Mouse (Mus musculus) erythroblast, embryonic 14.5 days (primary cell): Measurements from ENCODE around the gene Sirt4. TPM values are rescaled to one million over a fixed set of nuclear protein-coding genes. Genes with fewer than 3 reads are reported as not detected.
"Not testable (repeated sequence)": the region's sequence is repeated elsewhere in the genome, so short reads cannot be mapped to it uniquely, and the experiment has no call there.

Experiments
- H3K27me3 ChIP-seq: 2 replicates; pipeline ENCODE4 v1.6.1; 2012; ENCODE audit warnings: inconsistent platforms; ENCODE audit not compliant: control insufficient read depth
- H3K36me3 ChIP-seq: 2 replicates; pipeline ENCODE4 v1.6.1; 2012; ENCODE audit warnings: mild to moderate bottlenecking, inconsistent platforms; ENCODE audit not compliant: control insufficient read depth
- H3K4me1 ChIP-seq: 2 replicates; pipeline ENCODE4 v1.6.1; 2012; ENCODE audit warnings: inconsistent platforms; ENCODE audit not compliant: control insufficient read depth
- H3K4me3 ChIP-seq: replicated peaks from 2 replicates; pipeline ENCODE3; 2012; ENCODE audit warnings: moderate library complexity, mild to moderate bottlenecking, inconsistent platforms
- H3K9me3 ChIP-seq: 2 replicates; pipeline ENCODE4 v1.6.1; 2012; ENCODE audit warnings: low read length, inconsistent platforms, mixed read lengths; ENCODE audit not compliant: control insufficient read depth
- GATA1 ChIP-seq: IDR thresholded peaks from 2 replicates; pipeline ENCODE4 v1.6.1; 2012; ENCODE audit warnings: low read length, inconsistent platforms, mixed read lengths
- TAL1 ChIP-seq: IDR thresholded peaks from 3 replicates; pipeline ENCODE4 v1.6.1; 2012; ENCODE audit warnings: low read length, inconsistent platforms, mixed read lengths
- polyA plus RNA-seq: library from polyadenylated mRNA; stranded (reverse); fragments of >175 nt; gene quantifications from 2 replicates; pipeline ENCODE4 v1.2.3, GENCODE M21; 2012

Sirt4 gene
- polyA plus RNA-seq, 1 experiment, result 0.23 TPM

GRCm38 (mm10) chr5:115498307-115499240 lies 14.0 kb upstream of the Sirt4 start:
- TF ChIP-seq GATA1 (no peak), TAL1 (no peak)
- Histone ChIP-seq H3K36me3 (no peaks in the 10 kb centered on the region), H3K9me3 (no peaks in the 10 kb centered on the region), H3K4me3 (no peak overlapping the region), H3K27me3 (peaks cover 21% of the 10 kb centered on the region), H3K4me1 (peaks cover 27% of the 10 kb centered on the region)

- no peak overlapping the region for H3K4me3 ChIP-seq
- no peak for TF ChIP-seq GATA1
- TF ChIP-seq TAL1, result no peak
- no peaks in the 10 kb centered on the region for H3K9me3 ChIP-seq
- peaks cover 15% of the 10 kb centered on the region for H3K27me3 ChIP-seq
- peaks cover 35% of the 10 kb centered on the region for H3K4me1 ChIP-seq
- no peaks in the 10 kb centered on the region for H3K36me3 ChIP-seq
Measured at GRCm38 (mm10) chr5:115497033-115497432, 12.5 kb upstream of the Sirt4 start.

- peaks cover 11% of the 10 kb centered on the region for H3K27me3 ChIP-seq
- peaks cover 49% of the 10 kb centered on the region for H3K4me1 ChIP-seq
- not testable (repeated sequence) for H3K9me3 ChIP-seq, H3K4me3 ChIP-seq, H3K36me3 ChIP-seq
Measured at GRCm38 (mm10) chr5:115495618-115496017, 11.1 kb upstream of the Sirt4 start.

GRCm38 (mm10) chr5:115493441-115493840 lies 8.9 kb upstream of the Sirt4 start:
- no peaks in the 10 kb centered on the region for H3K9me3 ChIP-seq
- H3K27me3 ChIP-seq, result peaks cover 10% of the 10 kb centered on the region
- H3K36me3 ChIP-seq, result no peaks in the 10 kb centered on the region
- no peak for TF ChIP-seq GATA1
- TF ChIP-seq TAL1, result no peak
- peaks cover 49% of the 10 kb centered on the region for H3K4me1 ChIP-seq
- no peak overlapping the region for H3K4me3 ChIP-seq

DNA sequence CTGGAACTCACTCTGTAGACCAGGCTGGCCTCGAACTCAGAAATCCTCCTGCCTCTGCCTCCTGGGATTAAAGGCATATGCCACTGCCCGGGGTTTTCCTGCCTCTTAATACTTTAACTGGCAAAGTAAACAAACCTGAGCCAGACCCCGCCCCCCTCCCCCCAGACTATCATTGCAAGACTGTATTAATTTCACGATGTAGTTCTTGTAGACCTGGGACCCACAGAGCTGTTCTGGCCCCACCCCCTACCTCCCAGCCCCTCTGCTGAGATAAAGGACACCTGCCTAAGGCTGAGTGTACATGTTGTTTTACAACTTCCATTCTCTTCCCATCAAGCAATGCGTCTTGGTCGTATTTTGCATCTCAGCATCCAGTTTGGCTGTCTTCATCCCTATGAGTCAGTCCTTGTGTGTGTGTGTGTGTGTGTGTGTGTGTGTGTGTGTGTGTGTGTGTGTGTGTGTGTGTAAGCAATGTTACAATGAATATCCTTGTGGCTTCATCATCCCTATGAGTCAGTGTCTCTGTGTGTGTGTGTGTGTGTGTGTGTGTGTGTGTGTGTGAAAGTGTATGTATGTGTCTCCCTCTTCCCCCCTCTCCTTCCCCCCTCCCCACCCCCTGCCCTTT lies 8.3 kb upstream of the Sirt4 start:
- no peak overlapping the region for H3K4me3 ChIP-seq
- peaks cover 7% of the 10 kb centered on the region for H3K27me3 ChIP-seq
- TF ChIP-seq TAL1, result no peak
- TF ChIP-seq GATA1, result no peak
- H3K36me3 ChIP-seq, result no peaks in the 10 kb centered on the region
- peaks cover 49% of the 10 kb centered on the region for H3K4me1 ChIP-seq
- no peaks in the 10 kb centered on the region for H3K9me3 ChIP-seq

DNA sequence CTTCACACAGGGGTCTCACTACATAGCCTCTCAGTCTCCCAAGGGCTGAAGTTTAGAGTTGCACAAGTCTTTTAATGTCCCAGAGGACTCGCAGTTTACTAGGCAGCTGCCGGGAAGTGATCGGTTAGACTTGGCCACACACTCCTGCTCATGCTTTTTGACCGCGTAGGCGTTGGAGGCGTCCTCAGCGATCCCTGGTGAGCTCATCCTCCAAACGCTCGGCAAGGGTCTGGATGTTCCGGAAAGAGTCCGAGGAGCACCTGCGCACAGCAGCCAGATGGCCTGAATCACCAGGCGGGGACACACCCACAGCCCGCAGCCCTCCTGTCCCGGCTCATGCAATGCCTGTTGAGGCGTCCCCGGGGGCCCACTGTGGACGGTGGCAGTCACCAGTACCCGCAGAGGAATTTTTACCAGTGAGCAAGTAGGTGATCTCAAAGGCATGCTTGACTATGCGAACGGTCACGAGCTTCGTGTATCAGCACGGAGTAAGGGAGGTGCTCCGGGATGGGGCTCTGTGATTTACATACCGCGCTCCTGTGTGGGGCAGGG lies 7.3 kb upstream of the Sirt4 start:
- Histone ChIP-seq H3K4me3 (peak overlapping the region; percentile 44), H3K27me3 (peaks cover 7% of the 10 kb centered on the region), H3K9me3 (no peaks in the 10 kb centered on the region), H3K4me1 (peaks cover 46% of the 10 kb centered on the region), H3K36me3 (no peaks in the 10 kb centered on the region)
- TF ChIP-seq TAL1 (no peak), GATA1 (no peak)

- H3K4me1 ChIP-seq, result peaks cover 46% of the 10 kb centered on the region
- peaks cover 7% of the 10 kb centered on the region for H3K27me3 ChIP-seq
- no peaks in the 10 kb centered on the region for H3K9me3 ChIP-seq
- H3K4me3 ChIP-seq, result peak overlapping the region; percentile 19
- no peaks in the 10 kb centered on the region for H3K36me3 ChIP-seq
- TF ChIP-seq GATA1 (no peak), TAL1 (no peak)
Measured at GRCm38 (mm10) chr5:115491076-115491475, 6.6 kb upstream of the Sirt4 start.

DNA sequence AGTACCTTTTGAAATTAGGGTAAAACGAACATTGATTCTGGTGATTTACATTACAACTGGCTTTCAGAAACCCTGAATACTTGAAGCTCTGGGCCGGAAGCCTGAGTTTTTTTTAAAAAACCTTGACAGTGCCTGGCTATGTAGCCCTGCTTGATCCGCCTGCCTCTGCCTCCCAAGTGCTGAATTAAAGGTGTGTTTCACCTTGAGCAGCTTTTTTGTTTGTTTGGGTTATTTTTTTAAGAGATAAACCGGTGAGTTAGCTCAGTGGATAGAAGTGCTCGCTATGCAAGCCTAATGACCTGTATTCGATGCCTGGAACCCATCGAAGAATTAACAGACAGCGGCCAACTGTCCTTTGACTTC lies 6.1 kb upstream of the Sirt4 start:
- Histone ChIP-seq H3K4me1 (peaks cover 48% of the 10 kb centered on the region), H3K27me3 (peaks cover 7% of the 10 kb centered on the region), H3K9me3 (no peaks in the 10 kb centered on the region), H3K4me3 (peak overlapping the region; percentile 41), H3K36me3 (no peaks in the 10 kb centered on the region)
- TF ChIP-seq TAL1 (no peak), GATA1 (no peak)

DNA sequence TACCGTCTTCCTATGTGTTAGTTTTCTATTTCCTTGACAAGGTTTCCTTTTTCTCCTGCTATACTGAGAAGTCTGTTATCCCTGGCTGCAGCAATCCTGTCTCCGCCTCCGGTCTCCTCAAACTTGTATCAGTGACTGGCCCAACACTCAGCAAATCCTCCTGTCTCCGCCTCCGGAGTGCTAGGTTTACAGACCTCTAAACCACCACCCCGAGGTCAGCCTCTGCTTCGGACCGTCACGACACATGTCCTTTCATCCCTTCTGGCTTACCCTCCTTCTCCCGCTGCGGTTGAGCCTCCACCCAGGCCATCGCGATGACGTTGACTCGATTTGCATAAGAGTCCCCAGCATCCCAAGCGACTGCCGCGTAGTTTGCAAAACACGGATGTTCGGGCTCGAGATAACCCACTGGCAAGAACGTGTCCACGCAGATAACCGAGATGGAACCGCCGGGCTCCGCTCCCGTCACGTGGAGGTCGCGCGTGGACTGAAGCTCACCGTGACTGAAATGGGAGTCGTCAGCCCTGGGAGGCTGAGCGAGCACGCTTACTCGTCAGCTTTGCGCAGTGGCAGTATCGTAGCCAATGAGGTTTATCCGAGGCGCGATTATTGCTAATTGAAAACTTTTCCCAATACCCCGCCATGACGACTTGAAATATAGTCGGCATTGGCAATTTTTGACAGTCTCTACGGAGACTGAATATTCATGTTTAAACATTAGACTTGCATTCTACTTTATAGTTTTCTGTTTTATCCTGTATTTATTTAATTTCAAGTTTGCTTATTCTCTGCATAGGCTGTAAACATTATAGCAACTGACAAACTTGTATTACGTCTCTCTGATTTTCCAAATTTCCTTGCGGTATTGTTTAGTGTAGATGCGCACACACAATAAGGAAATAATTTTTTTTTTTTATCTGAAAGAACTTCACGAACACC lies 5.4 kb upstream of the Sirt4 start:
- H3K4me1 ChIP-seq, result peaks cover 52% of the 10 kb centered on the region
- TF ChIP-seq GATA1, result no peak
- no peak for TF ChIP-seq TAL1
- no peaks in the 10 kb centered on the region for H3K9me3 ChIP-seq
- H3K27me3 ChIP-seq, result peaks cover 7% of the 10 kb centered on the region
- peak overlapping the region; percentile 55 for H3K4me3 ChIP-seq
- H3K36me3 ChIP-seq, result no peaks in the 10 kb centered on the region
